Mouse (Mus musculus) liver, embryonic 15.5 days (tissue): ENCODE results near the gene Fam129b. TPM values are rescaled to one million over a fixed set of nuclear protein-coding genes. Genes with fewer than 3 reads are reported as not detected.

Experiments
- ATAC-seq: fragments of 200-750 bp; cut with Nextera tagmentation; 2 replicates; pipeline ENCODE4 v1.8.0; 2017; ENCODE audit warnings: moderate number of reproducible peaks, mild to moderate bottlenecking, moderate library complexity; ENCODE audit not compliant: insufficient read depth
- H3K27ac ChIP-seq: fragments of 300-500 bp; sonication (generic); replicated peaks from 2 replicates; pipeline ENCODE4 v1.5.1; 2015; ENCODE audit warnings: mild to moderate bottlenecking, inconsistent platforms
- H3K27me3 ChIP-seq: fragments of 300-500 bp; sonication (generic); 2 replicates; pipeline ENCODE4 v1.6.1; 2015; ENCODE audit warnings: mild to moderate bottlenecking, inconsistent platforms
- H3K36me3 ChIP-seq: fragments of 300-500 bp; sonication (generic); replicated peaks from 2 replicates; pipeline ENCODE4 v1.6.1; 2015; ENCODE audit warnings: moderate library complexity, mild to moderate bottlenecking, inconsistent platforms
- H3K4me1 ChIP-seq: fragments of 300-500 bp; sonication (generic); replicated peaks from 2 replicates; pipeline ENCODE4 v1.6.1; 2015; ENCODE audit warnings: inconsistent platforms
- H3K4me2 ChIP-seq: fragments of 300-500 bp; sonication (generic); 2 replicates; pipeline ENCODE4 v1.6.1; 2015; ENCODE audit warnings: moderate library complexity, mild to moderate bottlenecking, inconsistent platforms
- H3K4me3 ChIP-seq: fragments of 300-500 bp; sonication (generic); replicated peaks from 2 replicates; pipeline ENCODE4 v1.5.1; 2015; ENCODE audit warnings: mild to moderate bottlenecking, inconsistent platforms
- H3K9ac ChIP-seq: fragments of 300-500 bp; sonication (generic); 2 replicates; pipeline ENCODE4 v1.6.1; 2015; ENCODE audit warnings: moderate library complexity, mild to moderate bottlenecking, inconsistent platforms
- H3K9me3 ChIP-seq: fragments of 300-500 bp; sonication (generic); replicated peaks from 2 replicates; pipeline ENCODE4 v1.6.1; 2016; ENCODE audit warnings: inconsistent platforms
- WGBS: fragments of 180-500 bp; shearing (Covaris S2); methylation state at CpG from one replicate; pipeline ENCODE4 v1.1.7; 2015; ENCODE audit warnings: mixed read lengths; ENCODE audit not compliant: insufficient replicate concordance; 5-methylcytosine and 5-hydroxymethylcytosine counted together
- polyA plus RNA-seq: library from polyadenylated mRNA; unstranded; fragments of >200 nt; fragmentation: Nextera tagmentation; extraction: Ambion mirVana; gene quantifications from 2 replicates; pipeline ENCODE4 v1.2.1, GENCODE M21; 2015

Gene Fam129b
- polyA plus RNA-seq, 1 experiment from 2014 or later, result 8.5 TPM

GRCm38 (mm10) chr2:32894097-32894496, 18.2 kb downstream of the Fam129b start:
- H3K4me3 ChIP-seq, result no peak overlapping the region
- no peak overlapping the region for H3K9ac ChIP-seq
- no peak for ATAC-seq
- H3K4me1 ChIP-seq, result peaks cover 72% of the 10 kb centered on the region
- H3K4me2 ChIP-seq, result no peak overlapping the region
- H3K27me3 ChIP-seq, result no peaks in the 10 kb centered on the region
- no peaks in the 10 kb centered on the region for H3K9me3 ChIP-seq
- WGBS, result 17% methylated on average over 2 of the region's 2 CpGs
- no peaks in the 10 kb centered on the region for H3K36me3 ChIP-seq
- H3K27ac ChIP-seq, result no peak overlapping the region

GRCm38 (mm10) chr2:32895606-32896106, 19.7 kb downstream of the Fam129b start:
- Histone ChIP-seq H3K9ac (no peak overlapping the region), H3K4me2 (no peak overlapping the region; the same call in 1 of the 2 replicates), H3K4me3 (no peak overlapping the region), H3K27ac (peak overlapping the region; percentile 10), H3K9me3 (no peaks in the 10 kb centered on the region), H3K4me1 (peaks cover 75% of the 10 kb centered on the region), H3K27me3 (no peaks in the 10 kb centered on the region), H3K36me3 (no peaks in the 10 kb centered on the region)
- WGBS, result 48% methylated on average over 8 of the region's 8 CpGs
- peak; percentile 48 for ATAC-seq

- no peak overlapping the region for H3K4me3 ChIP-seq
- 0 out of 2 replicates have a peak overlapping the region, but pooled peaks have one; percentile 10 for H3K27ac ChIP-seq
- no peak overlapping the region for H3K9ac ChIP-seq
- H3K4me2 ChIP-seq, result no peak overlapping the region
- no peaks in the 10 kb centered on the region for H3K9me3 ChIP-seq
- ATAC-seq, result no peak
- H3K27me3 ChIP-seq, result no peaks in the 10 kb centered on the region
- 63% methylated on average over 10 of the region's 10 CpGs for WGBS
- no peaks in the 10 kb centered on the region for H3K36me3 ChIP-seq
- peaks cover 67% of the 10 kb centered on the region for H3K4me1 ChIP-seq
Measured at GRCm38 (mm10) chr2:32896507-32897147, 20.7 kb downstream of the Fam129b start.

GRCm38 (mm10) chr2:32898983-32899382, 23.1 kb downstream of the Fam129b start:
- Histone ChIP-seq H3K4me2 (no peak overlapping the region), H3K27me3 (no peaks in the 10 kb centered on the region), H3K9me3 (no peaks in the 10 kb centered on the region), H3K4me3 (no peak overlapping the region), H3K9ac (no peak overlapping the region), H3K4me1 (peaks cover 62% of the 10 kb centered on the region), H3K36me3 (no peaks in the 10 kb centered on the region), H3K27ac (no peak overlapping the region)
- no peak for ATAC-seq
- whole genome bisulfite sequencing, result 77% methylated on average over 7 of the region's 7 CpGs

GRCm38 (mm10) chr2:32902126-32902525, 26.2 kb downstream of the Fam129b start:
- no peak for ATAC-seq
- Histone ChIP-seq H3K9me3 (no peaks in the 10 kb centered on the region), H3K4me1 (peaks cover 64% of the 10 kb centered on the region), H3K9ac (no peak overlapping the region), H3K27me3 (no peaks in the 10 kb centered on the region), H3K27ac (no peak overlapping the region), H3K4me2 (no peak overlapping the region), H3K4me3 (no peak overlapping the region), H3K36me3 (no peaks in the 10 kb centered on the region)
- WGBS, result 57% methylated on average over 9 of the region's 9 CpGs

GRCm38 (mm10) chr2:32903470-32903869, 27.6 kb downstream of the Fam129b start:
- Histone ChIP-seq H3K27ac (0 out of 2 replicates have a peak overlapping the region, but pooled peaks have one; percentile 2), H3K4me2 (no peak overlapping the region), H3K27me3 (no peaks in the 10 kb centered on the region), H3K9me3 (no peaks in the 10 kb centered on the region), H3K4me3 (no peak overlapping the region), H3K36me3 (no peaks in the 10 kb centered on the region), H3K9ac (no peak overlapping the region), H3K4me1 (peaks cover 66% of the 10 kb centered on the region)
- no peak for ATAC-seq
- WGBS, result 48% methylated on average over 4 of the region's 4 CpGs

GRCm38 (mm10) chr2:32904637-32905036, 28.7 kb downstream of the Fam129b start:
- Histone ChIP-seq H3K27me3 (no peaks in the 10 kb centered on the region), H3K9me3 (no peaks in the 10 kb centered on the region), H3K4me1 (peaks cover 71% of the 10 kb centered on the region), H3K4me2 (peak overlapping the region; percentile 25; the same call in 1 of the 2 replicates), H3K36me3 (no peaks in the 10 kb centered on the region), H3K9ac (no peak overlapping the region), H3K4me3 (no peak overlapping the region), H3K27ac (peak overlapping the region; percentile 55)
- WGBS, result 22% methylated on average over 5 of the region's 5 CpGs
- ATAC-seq, result peak; percentile 66; the same call in 1 of the 2 replicates

- Histone ChIP-seq H3K36me3 (0 out of 2 replicates have a peak, but pooled peaks cover 2% of the 10 kb centered on the region), H3K4me2 (no peak overlapping the region), H3K9me3 (no peaks in the 10 kb centered on the region), H3K27ac (peak overlapping the region; percentile 55; the same call in 1 of the 2 replicates), H3K27me3 (no peaks in the 10 kb centered on the region), H3K4me1 (peaks cover 68% of the 10 kb centered on the region), H3K4me3 (no peak overlapping the region), H3K9ac (no peak overlapping the region)
- ATAC-seq, result no peak
- WGBS, result 55% methylated on average over 8 of the region's 8 CpGs
Measured at GRCm38 (mm10) chr2:32905297-32905696, 29.4 kb downstream of the Fam129b start.

- H3K27me3 ChIP-seq, result no peaks in the 10 kb centered on the region
- peaks cover 65% of the 10 kb centered on the region for H3K4me1 ChIP-seq
- no peak for ATAC-seq
- H3K9me3 ChIP-seq, result no peaks in the 10 kb centered on the region
- H3K36me3 ChIP-seq, result 0 out of 2 replicates have a peak, but pooled peaks cover 6% of the 10 kb centered on the region
- no peak overlapping the region for H3K9ac ChIP-seq
- no peak overlapping the region for H3K4me3 ChIP-seq
- WGBS, result 66% methylated on average over 8 of the region's 8 CpGs
- 0 out of 2 replicates have a peak overlapping the region, but pooled peaks have one; percentile 33 for H3K27ac ChIP-seq
- H3K4me2 ChIP-seq, result no peak overlapping the region
Measured at GRCm38 (mm10) chr2:32907442-32907841, 31.5 kb downstream of the Fam129b start.

GRCm38 (mm10) chr2:32908272-32908671, 32.4 kb downstream of the Fam129b start:
- no peak for ATAC-seq
- no peak overlapping the region for H3K4me2 ChIP-seq

GRCm38 (mm10) chr2:32908796-32909195, 32.9 kb downstream of the Fam129b start:
- H3K4me2 ChIP-seq, result no peak overlapping the region

More at GRCm38 (mm10) chr2:32908272-32908671, 32.4 kb downstream of the Fam129b start:
- Histone ChIP-seq H3K36me3 (0 out of 2 replicates have a peak, but pooled peaks cover 6% of the 10 kb centered on the region), H3K9ac (no peak overlapping the region), H3K9me3 (no peaks in the 10 kb centered on the region), H3K27me3 (no peaks in the 10 kb centered on the region), H3K27ac (0 out of 2 replicates have a peak overlapping the region, but pooled peaks have one; percentile 19), H3K4me1 (peaks cover 60% of the 10 kb centered on the region), H3K4me3 (no peak overlapping the region)
- 38% methylated on average over 6 of the region's 6 CpGs for WGBS

More at GRCm38 (mm10) chr2:32908796-32909195, 32.9 kb downstream of the Fam129b start:
- H3K36me3 ChIP-seq, result 0 out of 2 replicates have a peak, but pooled peaks cover 6% of the 10 kb centered on the region
- H3K27me3 ChIP-seq, result no peaks in the 10 kb centered on the region
- peak overlapping the region; percentile 19; the same call in 1 of the 2 replicates for H3K27ac ChIP-seq
- no peaks in the 10 kb centered on the region for H3K9me3 ChIP-seq
- no peak overlapping the region for H3K4me3 ChIP-seq
- ATAC-seq, result no peak
- no peak overlapping the region for H3K9ac ChIP-seq
- H3K4me1 ChIP-seq, result peaks cover 54% of the 10 kb centered on the region
- 50% methylated on average over 11 of the region's 11 CpGs for WGBS
